Mouse (Mus musculus): ENCODE measurements around the gene Nodal. TPM values are rescaled to one million over a fixed set of nuclear protein-coding genes. Genes with fewer than 3 reads are reported as not detected.

The Nodal gene
- polyA plus RNA-seq (2014; fragmentation: Nextera tagmentation; extraction: Ambion mirVana) = not detected in 2 replicates

- Histone ChIP-seq H3K27me3 (ENCODE audit: control insufficient read depth, insufficient read depth, low read length) (peaks cover 49% of the 10 kb centered on the region), H3K9me3 (replicated peaks; ENCODE audit: control insufficient read depth, low read length) (no peaks in the 10 kb centered on the region), H3K4me2 (peak within 1 kb of the TSS; percentile 89), H3K36me3 (ENCODE audit: control insufficient read depth, insufficient read depth, low read length) (no peaks in the 10 kb centered on the region), H3K9ac (ENCODE audit: low read depth, low read length) (no peak within 1 kb of the TSS), H3K4me3 (ENCODE audit: low read depth, low read length) (peak within 1 kb of the TSS; percentile 49), H3K4me1 (ENCODE audit: control insufficient read depth, insufficient read depth, low read length) (peaks cover 16% of the 10 kb centered on the region), H3K27ac (ENCODE audit: low read depth, low read length) (no peak within 1 kb of the TSS)
- WGBS (ENCODE audit: insufficient replicate concordance) = 16% methylated on average over 10 of the region's 10 CpGs
- no peak for ATAC-seq (replicated peaks; ENCODE audit: insufficient number of reproducible peaks, low FRiP score, low TSS enrichment)
Observed at GRCm38 (mm10) chr10:61417672-61418071, at the start of gene Nodal. Gene Nodal (plus strand): TSS chr10:61417972.

GRCm38 (mm10) chr10:61369755-61370154 lies 48.0 kb upstream of the Nodal start:
- 65% methylated on average over 5 of the region's 5 CpGs for WGBS (ENCODE audit: insufficient replicate concordance)
- peaks cover 54% of the 10 kb centered on the region for H3K4me1 ChIP-seq (ENCODE audit: control insufficient read depth, insufficient read depth, low read length)
- H3K9me3 ChIP-seq (replicated peaks; ENCODE audit: control insufficient read depth, low read length) = no peaks in the 10 kb centered on the region
- no peaks in the 10 kb centered on the region for H3K27me3 ChIP-seq (ENCODE audit: control insufficient read depth, insufficient read depth, low read length)
- H3K36me3 ChIP-seq (ENCODE audit: control insufficient read depth, insufficient read depth, low read length) = 0 out of 2 replicates have a peak, but pooled peaks cover 2% of the 10 kb centered on the region
- H3K27ac ChIP-seq (ENCODE audit: low read depth, low read length) = no peak overlapping the region
- no peak overlapping the region for H3K9ac ChIP-seq (ENCODE audit: low read depth, low read length)
- no peak overlapping the region for H3K4me3 ChIP-seq (ENCODE audit: low read depth, low read length)
- H3K4me2 ChIP-seq = no peak overlapping the region
- ATAC-seq (replicated peaks; ENCODE audit: insufficient number of reproducible peaks, low FRiP score, low TSS enrichment) = no peak

- no peak overlapping the region for H3K4me3 ChIP-seq (ENCODE audit: low read depth, low read length)
- ATAC-seq (replicated peaks; ENCODE audit: insufficient number of reproducible peaks, low FRiP score, low TSS enrichment) = no peak; the same call in 1 of the 2 replicates
- 0 out of 2 replicates have a peak, but pooled peaks cover 2% of the 10 kb centered on the region for H3K36me3 ChIP-seq (ENCODE audit: control insufficient read depth, insufficient read depth, low read length)
- H3K4me2 ChIP-seq = no peak overlapping the region
- H3K27ac ChIP-seq (ENCODE audit: low read depth, low read length) = peak overlapping the region; percentile 57
- no peaks in the 10 kb centered on the region for H3K9me3 ChIP-seq (replicated peaks; ENCODE audit: control insufficient read depth, low read length)
- 61% methylated on average over 18 of the region's 18 CpGs for WGBS (ENCODE audit: insufficient replicate concordance)
- H3K9ac ChIP-seq (ENCODE audit: low read depth, low read length) = no peak overlapping the region
- H3K27me3 ChIP-seq (ENCODE audit: control insufficient read depth, insufficient read depth, low read length) = no peaks in the 10 kb centered on the region
- peaks cover 60% of the 10 kb centered on the region for H3K4me1 ChIP-seq (ENCODE audit: control insufficient read depth, insufficient read depth, low read length)
Observed at GRCm38 (mm10) chr10:61370273-61370979, 47.3 kb upstream of the Nodal start.

- 0 out of 2 replicates have a peak overlapping the region, but pooled peaks have one; percentile 10 for H3K27ac ChIP-seq (ENCODE audit: low read depth, low read length)
- H3K27me3 ChIP-seq (ENCODE audit: control insufficient read depth, insufficient read depth, low read length) = no peaks in the 10 kb centered on the region
- peaks cover 52% of the 10 kb centered on the region for H3K4me1 ChIP-seq (ENCODE audit: control insufficient read depth, insufficient read depth, low read length)
- peak overlapping the region; percentile 43; the same call in 1 of the 2 replicates for H3K9ac ChIP-seq (ENCODE audit: low read depth, low read length)
- WGBS (ENCODE audit: insufficient replicate concordance) = 75% methylated on average over 9 of the region's 9 CpGs
- H3K4me3 ChIP-seq (ENCODE audit: low read depth, low read length) = no peak overlapping the region
- 0 out of 2 replicates have a peak, but pooled peaks cover 2% of the 10 kb centered on the region for H3K36me3 ChIP-seq (ENCODE audit: control insufficient read depth, insufficient read depth, low read length)
- ATAC-seq (replicated peaks; ENCODE audit: insufficient number of reproducible peaks, low FRiP score, low TSS enrichment) = no peak
- no peak overlapping the region for H3K4me2 ChIP-seq
- H3K9me3 ChIP-seq (replicated peaks; ENCODE audit: control insufficient read depth, low read length) = no peaks in the 10 kb centered on the region
Observed at GRCm38 (mm10) chr10:61371884-61372584, 45.7 kb upstream of the Nodal start.

- H3K4me2 ChIP-seq = no peak overlapping the region
- H3K4me3 ChIP-seq (ENCODE audit: low read depth, low read length) = no peak overlapping the region
- peak overlapping the region; percentile 43; the same call in 1 of the 2 replicates for H3K9ac ChIP-seq (ENCODE audit: low read depth, low read length)
- H3K36me3 ChIP-seq (ENCODE audit: control insufficient read depth, insufficient read depth, low read length) = 0 out of 2 replicates have a peak, but pooled peaks cover 2% of the 10 kb centered on the region
- 0 out of 2 replicates have a peak overlapping the region, but pooled peaks have one; percentile 10 for H3K27ac ChIP-seq (ENCODE audit: low read depth, low read length)
- H3K27me3 ChIP-seq (ENCODE audit: control insufficient read depth, insufficient read depth, low read length) = no peaks in the 10 kb centered on the region
- ATAC-seq (replicated peaks; ENCODE audit: insufficient number of reproducible peaks, low FRiP score, low TSS enrichment) = no peak
- peaks cover 53% of the 10 kb centered on the region for H3K4me1 ChIP-seq (ENCODE audit: control insufficient read depth, insufficient read depth, low read length)
- H3K9me3 ChIP-seq (replicated peaks; ENCODE audit: control insufficient read depth, low read length) = no peaks in the 10 kb centered on the region
- WGBS (ENCODE audit: insufficient replicate concordance) = 62% methylated on average over 4 of the region's 4 CpGs
Observed at GRCm38 (mm10) chr10:61372585-61372923, 45.2 kb upstream of the Nodal start.

- H3K9ac ChIP-seq (ENCODE audit: low read depth, low read length) = no peak overlapping the region
- WGBS (ENCODE audit: insufficient replicate concordance) = 21% methylated on average over 4 of the region's 4 CpGs
- H3K4me3 ChIP-seq (ENCODE audit: low read depth, low read length) = no peak overlapping the region
- no peak for ATAC-seq (replicated peaks; ENCODE audit: insufficient number of reproducible peaks, low FRiP score, low TSS enrichment)
- H3K36me3 ChIP-seq (ENCODE audit: control insufficient read depth, insufficient read depth, low read length) = 0 out of 2 replicates have a peak, but pooled peaks cover 2% of the 10 kb centered on the region
- peak overlapping the region; percentile 65 for H3K27ac ChIP-seq (ENCODE audit: low read depth, low read length)
- no peaks in the 10 kb centered on the region for H3K27me3 ChIP-seq (ENCODE audit: control insufficient read depth, insufficient read depth, low read length)
- H3K4me2 ChIP-seq = 0 out of 2 replicates have a peak overlapping the region, but pooled peaks have one; percentile 0
- H3K9me3 ChIP-seq (replicated peaks; ENCODE audit: control insufficient read depth, low read length) = no peaks in the 10 kb centered on the region
- H3K4me1 ChIP-seq (ENCODE audit: control insufficient read depth, insufficient read depth, low read length) = peaks cover 67% of the 10 kb centered on the region
Observed at GRCm38 (mm10) chr10:61374076-61374475, 43.7 kb upstream of the Nodal start.

- no peak overlapping the region for H3K9ac ChIP-seq (ENCODE audit: low read depth, low read length)
- H3K36me3 ChIP-seq (ENCODE audit: control insufficient read depth, insufficient read depth, low read length) = 0 out of 2 replicates have a peak, but pooled peaks cover 2% of the 10 kb centered on the region
- peak overlapping the region; percentile 65 for H3K27ac ChIP-seq (ENCODE audit: low read depth, low read length)
Observed at GRCm38 (mm10) chr10:61374771-61375481, 42.8 kb upstream of the Nodal start.

GRCm38 (mm10) chr10:61378050-61378449 lies 39.7 kb upstream of the Nodal start:
- no peaks in the 10 kb centered on the region for H3K27me3 ChIP-seq (ENCODE audit: control insufficient read depth, insufficient read depth, low read length)
- no peak overlapping the region for H3K4me2 ChIP-seq
- no peak overlapping the region for H3K9ac ChIP-seq (ENCODE audit: low read depth, low read length)
- WGBS (ENCODE audit: insufficient replicate concordance) = 87% methylated on average over 5 of the region's 5 CpGs
- H3K36me3 ChIP-seq (ENCODE audit: control insufficient read depth, insufficient read depth, low read length) = no peaks in the 10 kb centered on the region
- no peak for ATAC-seq (replicated peaks; ENCODE audit: insufficient number of reproducible peaks, low FRiP score, low TSS enrichment)
- H3K4me3 ChIP-seq (ENCODE audit: low read depth, low read length) = no peak overlapping the region
- peaks cover 65% of the 10 kb centered on the region for H3K4me1 ChIP-seq (ENCODE audit: control insufficient read depth, insufficient read depth, low read length)
- no peaks in the 10 kb centered on the region for H3K9me3 ChIP-seq (replicated peaks; ENCODE audit: control insufficient read depth, low read length)
- no peak overlapping the region for H3K27ac ChIP-seq (ENCODE audit: low read depth, low read length)

More at GRCm38 (mm10) chr10:61374771-61375481, 42.8 kb upstream of the Nodal start:
- no peak overlapping the region for H3K4me2 ChIP-seq
- ATAC-seq (replicated peaks; ENCODE audit: insufficient number of reproducible peaks, low FRiP score, low TSS enrichment) = no peak
- peaks cover 71% of the 10 kb centered on the region for H3K4me1 ChIP-seq (ENCODE audit: control insufficient read depth, insufficient read depth, low read length)
- no peaks in the 10 kb centered on the region for H3K9me3 ChIP-seq (replicated peaks; ENCODE audit: control insufficient read depth, low read length)
- no peaks in the 10 kb centered on the region for H3K27me3 ChIP-seq (ENCODE audit: control insufficient read depth, insufficient read depth, low read length)
- WGBS (ENCODE audit: insufficient replicate concordance) = 66% methylated on average over 6 of the region's 6 CpGs
- no peak overlapping the region for H3K4me3 ChIP-seq (ENCODE audit: low read depth, low read length)
